Mouse (Mus musculus) erythroblast, embryonic 14.5 days (primary cell): ENCODE results near the gene Zic5.

Experiments
- GATA1 ChIP-seq: IDR thresholded peaks from 2 replicates; pipeline ENCODE4 v1.6.1; 2012; ENCODE audit warnings: low read length, inconsistent platforms, mixed read lengths
- TAL1 ChIP-seq: IDR thresholded peaks from 3 replicates; pipeline ENCODE4 v1.6.1; 2012; ENCODE audit warnings: low read length, inconsistent platforms, mixed read lengths

DNA sequence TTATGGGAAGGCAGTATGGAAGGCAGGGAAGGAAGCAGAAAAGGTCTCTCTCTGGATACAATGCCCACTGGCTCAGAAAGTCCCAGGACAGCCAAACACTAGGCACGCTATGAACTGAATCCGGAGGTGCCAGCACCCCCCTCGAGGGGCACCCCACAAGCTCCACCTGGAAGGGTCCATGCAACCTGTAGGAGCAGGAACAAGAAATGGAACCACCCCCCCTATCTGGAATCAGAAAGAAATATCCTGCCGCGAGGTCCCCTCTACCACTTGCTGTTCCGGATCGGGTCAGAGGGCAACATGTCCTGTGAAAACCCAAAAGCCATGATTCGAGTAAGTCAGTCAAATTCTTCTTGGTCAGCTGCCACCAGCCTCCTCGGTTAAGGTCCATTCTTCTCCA, 3.5 kb downstream of the Zic5 start:
- no peak for TF ChIP-seq GATA1
- TF ChIP-seq TAL1: no peak
